Mouse (Mus musculus) adrenal gland, postnatal 10 days (tissue): ENCODE data around the gene Galc. TPM values are rescaled to one million over a fixed set of nuclear protein-coding genes. Genes with fewer than 3 reads are reported as not detected.
"Not testable (repeated sequence)": the region's sequence is repeated elsewhere in the genome, so short reads cannot be mapped to it uniquely, and the experiment has no call there.

ENCODE experiments used
- DNase-seq: peaks from one replicate; pipeline ENCODE4 v3.0.0; 2021; ENCODE audit warnings: mixed read lengths
- total RNA-seq, 2 experiments: library from RNA; stranded (reverse); gene quantifications; 2 replicates each; pipeline ENCODE4 v1.2.3; 2021

Galc gene
- total RNA-seq, 2 experiments from 2014 or later = 14.7 to 17.4 TPM

DNA sequence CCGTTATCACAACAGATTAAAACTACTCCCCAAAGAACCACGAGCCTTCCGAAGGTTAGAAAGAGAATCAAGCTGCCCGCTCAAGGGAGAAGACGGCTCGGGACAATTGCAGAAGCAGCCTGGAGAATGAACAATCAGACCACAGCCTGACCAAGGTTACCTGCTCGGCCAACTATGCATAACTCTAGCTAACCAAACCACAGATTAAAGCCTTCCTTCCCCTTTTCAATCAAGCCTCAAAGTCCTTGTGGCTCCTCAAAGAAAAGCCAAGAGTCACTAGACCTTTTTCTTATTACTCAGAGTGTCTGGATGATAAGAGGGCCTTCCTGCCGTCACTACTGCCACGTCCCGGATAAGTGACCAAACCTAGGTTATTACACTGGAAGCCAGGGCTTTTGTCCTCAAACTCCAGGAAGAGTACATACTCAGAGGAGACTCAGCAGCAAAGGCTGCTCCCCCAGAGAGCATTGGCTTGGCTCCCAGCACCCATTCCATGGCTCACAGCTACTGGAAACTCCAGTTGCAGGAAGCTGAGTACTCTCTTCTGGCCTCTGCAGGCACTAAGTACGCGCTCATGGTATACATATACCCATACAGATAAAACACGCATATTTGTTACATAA is 3.8 kb downstream of the Galc start:
- no peak for DNase-seq

DNA sequence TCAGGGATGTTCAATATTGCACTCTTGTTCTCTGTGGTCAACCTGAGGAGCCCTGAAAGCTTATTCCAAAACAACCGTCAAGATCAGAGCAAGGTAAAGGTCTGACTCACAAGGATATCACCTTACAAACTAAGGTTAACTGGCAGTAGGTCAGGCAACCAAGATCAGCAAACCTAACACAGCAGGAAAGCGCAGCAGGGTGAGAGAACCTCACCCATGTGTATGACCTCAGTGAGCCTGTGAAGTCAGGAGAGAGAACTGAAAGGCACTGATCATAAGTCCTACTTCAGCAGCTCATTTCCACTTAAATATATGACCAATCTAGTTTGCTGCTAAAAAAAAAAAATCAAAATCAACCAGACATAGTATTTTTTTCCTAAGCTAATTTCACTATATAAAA is 6.8 kb downstream of the Galc start:
- no peak for DNase-seq

DNA sequence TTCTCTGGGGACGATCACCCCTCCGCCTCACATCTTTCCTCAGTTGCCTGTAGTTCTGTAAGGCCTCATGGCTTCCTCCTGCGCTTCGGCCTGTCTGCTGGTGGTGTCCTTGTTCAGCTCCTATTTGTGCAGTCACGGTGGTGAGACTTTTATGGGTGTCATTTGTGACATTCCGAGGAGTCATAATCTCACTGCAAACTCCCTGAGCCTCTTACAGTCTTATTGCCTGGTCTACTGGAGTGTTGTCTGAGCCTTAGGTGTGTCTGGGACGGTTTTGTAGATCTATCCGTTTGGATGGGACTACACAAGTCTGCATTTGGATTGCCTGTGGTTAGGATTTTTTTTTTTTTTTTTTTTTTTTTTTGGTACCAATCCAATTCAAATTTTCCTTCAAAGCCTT is 8.9 kb downstream of the Galc start:
- DNase-seq = no peak

DNA sequence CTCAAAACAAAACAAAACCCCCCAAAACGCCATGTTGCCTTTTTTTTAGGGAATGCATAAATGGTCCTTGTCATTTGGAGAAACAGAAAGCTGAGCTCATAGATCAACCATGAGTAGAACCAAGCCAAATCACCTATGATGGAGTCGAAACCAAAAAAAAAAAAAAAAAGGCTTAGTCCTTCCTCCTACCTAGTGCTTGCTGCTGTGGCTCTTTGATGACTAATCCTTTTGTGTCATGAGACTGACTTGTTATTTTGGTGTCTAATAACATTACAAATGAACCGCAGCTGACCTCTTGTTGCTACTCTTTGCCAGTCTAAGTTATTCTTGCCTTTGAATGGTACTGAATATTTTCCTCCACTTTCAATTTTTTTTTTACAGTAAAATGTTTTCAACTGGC is 9.6 kb downstream of the Galc start:
- no peak for DNase-seq

DNA sequence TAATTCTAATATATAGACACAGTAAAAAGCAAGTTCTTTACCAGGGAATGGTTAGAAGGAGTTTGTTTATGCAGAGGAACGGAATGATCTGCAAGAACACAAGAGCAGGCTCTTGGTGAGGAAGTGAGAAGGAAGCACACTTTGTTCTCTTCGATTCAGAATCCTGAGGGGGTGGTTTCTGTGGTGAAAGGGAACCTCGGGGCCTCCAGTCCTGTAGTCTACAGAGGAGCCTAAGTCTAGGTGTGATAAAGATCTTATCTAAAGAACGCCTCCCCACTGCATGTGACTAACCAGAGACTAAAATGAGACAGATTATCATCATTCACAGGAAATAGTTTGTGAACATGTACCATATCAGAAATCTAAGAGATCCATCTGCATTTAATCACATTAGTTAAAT is 12.4 kb downstream of the Galc start:
- DNase-seq = no peak

DNA sequence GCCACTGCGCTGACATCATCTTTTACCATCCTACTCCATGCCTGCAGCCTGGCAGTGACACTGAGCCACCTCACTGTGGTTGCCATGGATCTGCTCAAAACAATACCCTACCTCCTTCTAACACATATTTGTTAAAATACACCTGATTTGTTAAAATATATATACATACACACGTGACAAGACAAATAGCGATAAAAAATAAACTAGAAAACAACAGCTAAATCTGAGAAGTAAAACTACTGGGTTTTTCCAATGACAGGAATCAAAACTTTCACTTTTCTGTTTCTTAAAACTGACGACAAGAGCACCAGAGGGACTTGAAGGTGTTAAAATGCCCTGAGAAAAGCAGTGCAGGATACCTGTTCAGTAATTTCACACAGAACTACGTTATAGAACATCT is 14.4 kb downstream of the Galc start:
- no peak for DNase-seq

DNA sequence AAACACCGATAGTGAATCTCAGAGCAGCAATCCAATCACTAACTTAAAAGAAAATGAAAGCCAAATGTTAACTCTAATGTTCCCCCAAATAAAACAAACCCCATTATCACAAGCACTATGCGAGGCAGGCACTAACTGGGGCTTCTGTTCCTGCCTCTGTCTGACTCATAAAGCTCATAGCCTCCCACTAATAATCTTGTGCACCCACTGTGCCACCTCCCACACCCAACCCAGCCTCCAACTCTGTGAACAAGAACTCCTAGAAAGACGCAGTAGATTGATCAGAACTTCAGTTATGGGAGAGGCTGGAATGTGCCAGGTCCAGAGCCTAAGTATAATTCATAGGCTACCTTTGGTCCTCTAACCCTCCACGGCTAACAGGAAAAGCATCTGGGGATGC is 15.1 kb downstream of the Galc start:
- DNase-seq = no peak

DNA sequence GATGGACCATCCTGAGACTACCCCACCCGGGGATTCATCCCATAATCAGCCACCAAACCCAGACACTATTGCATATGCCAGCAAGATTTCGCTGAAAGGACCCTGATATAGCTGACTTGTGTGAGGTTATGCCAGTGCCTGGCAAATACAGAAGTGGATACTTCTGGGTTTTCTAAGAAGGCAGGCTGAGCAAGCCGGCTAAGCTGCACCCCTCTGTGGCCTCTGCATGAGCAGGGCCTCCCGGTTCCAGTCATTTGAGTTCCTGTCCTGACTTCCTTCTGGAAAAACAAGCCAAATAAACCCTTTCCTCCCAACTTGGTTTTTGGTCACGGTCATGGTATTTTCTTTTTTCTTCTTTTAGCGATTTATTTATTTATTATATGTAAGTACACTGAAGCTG is 20.8 kb downstream of the Galc start:
- DNase-seq = not testable (repeated sequence)

DNA sequence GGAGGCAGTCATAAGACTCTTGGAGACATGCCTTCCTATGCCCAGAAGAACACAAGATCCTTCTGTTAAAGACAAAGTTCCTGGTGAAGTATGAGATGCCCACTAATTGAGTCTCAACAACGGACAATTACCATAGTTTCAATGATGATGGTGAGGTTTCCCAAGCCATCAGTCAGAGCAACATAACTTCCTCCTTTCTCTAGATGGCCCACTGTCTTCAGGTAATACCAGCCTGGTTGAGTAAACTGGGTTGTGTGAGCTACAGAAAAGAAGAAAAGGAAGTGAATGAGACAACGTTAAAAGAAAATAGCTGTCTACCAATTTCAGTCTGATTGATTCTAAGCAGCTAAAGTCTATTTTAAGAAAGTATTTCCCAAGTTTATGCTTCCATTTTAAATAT is 32.2 kb downstream of the Galc start:
- DNase-seq = no peak

DNA sequence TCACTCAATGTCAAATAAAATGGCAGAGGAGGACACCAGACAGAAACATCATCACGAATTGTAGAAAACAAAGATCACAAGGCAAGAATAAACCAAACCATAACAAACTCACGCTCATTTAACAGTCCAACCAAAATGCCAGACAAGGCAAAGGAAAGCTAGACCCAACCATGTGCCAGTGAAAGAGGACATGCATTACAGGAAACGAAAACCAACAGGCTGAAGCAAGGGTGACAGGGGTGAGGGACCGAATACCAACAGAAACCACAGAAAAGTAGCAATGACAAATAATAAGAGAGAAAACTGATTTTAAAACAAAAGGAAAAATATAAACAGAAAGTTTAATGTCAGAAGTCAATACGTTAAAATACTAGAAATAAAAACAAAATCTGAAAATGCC is 36.0 kb downstream of the Galc start:
- no peak for DNase-seq

DNA sequence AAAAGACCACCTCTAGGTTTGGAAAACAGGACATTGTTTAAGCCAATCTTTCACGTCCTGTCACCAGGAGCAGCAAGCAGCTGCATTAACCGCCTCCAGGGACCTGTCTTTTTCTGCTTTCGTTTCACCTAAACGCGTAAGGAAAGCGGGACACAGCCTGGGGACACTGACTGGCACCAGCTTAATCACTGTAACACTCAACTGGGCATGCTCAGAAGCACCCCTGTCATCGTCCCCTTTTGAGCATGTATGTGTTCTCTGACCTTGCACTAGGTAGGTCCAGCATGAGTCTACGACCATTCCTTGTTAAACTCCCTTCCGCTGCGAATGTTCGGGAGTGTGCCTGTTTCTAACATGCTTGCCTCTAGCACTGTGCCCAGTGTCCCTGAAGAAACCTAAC is 42.8 kb downstream of the Galc start:
- DNase-seq = no peak

DNA sequence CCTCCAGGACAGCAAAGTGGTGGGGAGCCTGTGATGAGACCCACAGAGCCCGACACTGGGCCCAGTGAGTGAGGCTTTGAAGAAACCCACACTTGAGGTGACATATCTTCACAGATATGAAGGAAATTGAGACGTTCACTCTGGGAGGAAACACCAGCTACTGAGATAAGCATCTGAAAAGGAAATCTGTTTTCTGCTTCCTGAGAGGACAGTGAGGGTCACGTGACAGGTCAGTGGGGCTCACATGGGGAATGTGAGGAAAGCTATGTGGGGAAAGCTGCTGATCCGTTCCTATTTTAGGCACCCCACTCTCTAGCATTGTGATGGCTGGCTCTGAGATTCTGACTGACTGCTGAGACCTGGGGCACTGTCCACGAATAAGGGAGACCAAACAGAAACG is 43.7 kb downstream of the Galc start:
- no peak for DNase-seq

DNA sequence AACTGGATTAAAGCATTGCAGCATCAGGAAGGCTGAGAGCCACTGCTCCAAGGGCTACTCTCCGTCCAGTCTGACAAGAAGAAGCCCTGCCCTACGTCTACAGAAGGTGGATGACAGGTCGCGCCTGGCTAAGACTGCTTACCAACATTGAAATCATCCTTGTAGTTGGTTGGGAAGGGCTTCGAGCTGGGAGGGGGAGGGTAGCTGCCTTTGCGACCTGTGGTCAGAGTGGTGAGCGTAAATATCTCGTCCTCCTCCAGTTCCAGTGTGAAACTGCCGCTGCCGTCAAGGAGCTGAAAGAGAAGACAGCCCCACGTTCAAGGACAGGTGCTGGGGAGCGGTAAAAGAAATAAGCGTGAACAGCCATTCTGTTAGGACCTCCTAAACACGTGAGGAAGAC is 45.1 kb downstream of the Galc start:
- DNase-seq = no peak

DNA sequence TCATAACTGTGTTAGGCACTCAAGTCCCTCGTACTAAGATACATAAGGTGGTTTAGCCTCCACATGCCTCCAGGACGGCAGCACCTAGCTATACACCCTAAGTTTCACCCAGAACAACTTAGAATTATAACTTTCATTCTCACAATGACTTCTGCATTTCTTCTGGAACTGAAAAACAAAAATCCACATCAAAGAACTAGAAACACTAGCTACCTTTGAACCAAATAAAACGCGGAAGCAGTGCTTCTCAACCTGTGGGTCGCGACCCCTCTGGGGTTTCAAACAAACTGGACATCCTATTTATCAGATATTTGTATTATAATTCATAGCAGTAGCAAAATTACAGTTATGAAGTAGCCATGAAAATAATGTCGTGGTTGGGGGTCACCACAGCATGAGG is 45.5 kb downstream of the Galc start:
- DNase-seq = no peak

DNA sequence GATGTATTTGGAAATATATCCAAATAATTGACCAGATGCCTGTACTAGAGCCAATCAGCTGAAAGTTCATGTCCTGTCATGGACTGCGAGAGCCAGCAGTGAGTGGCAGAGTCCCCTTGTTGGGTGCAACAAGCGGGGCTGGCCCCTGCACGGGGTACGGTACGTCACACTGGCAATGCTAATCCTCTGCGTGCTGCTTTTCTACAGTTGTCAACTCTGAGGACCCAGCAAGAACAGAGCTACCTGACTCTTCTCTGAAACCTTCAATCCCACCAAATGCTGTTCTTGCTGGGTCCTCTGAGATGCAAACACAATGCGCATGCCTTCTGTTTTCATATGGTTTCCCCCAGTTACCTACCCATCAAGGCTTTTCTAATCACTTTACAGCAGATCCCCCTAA is 45.9 kb downstream of the Galc start:
- no peak for DNase-seq

DNA sequence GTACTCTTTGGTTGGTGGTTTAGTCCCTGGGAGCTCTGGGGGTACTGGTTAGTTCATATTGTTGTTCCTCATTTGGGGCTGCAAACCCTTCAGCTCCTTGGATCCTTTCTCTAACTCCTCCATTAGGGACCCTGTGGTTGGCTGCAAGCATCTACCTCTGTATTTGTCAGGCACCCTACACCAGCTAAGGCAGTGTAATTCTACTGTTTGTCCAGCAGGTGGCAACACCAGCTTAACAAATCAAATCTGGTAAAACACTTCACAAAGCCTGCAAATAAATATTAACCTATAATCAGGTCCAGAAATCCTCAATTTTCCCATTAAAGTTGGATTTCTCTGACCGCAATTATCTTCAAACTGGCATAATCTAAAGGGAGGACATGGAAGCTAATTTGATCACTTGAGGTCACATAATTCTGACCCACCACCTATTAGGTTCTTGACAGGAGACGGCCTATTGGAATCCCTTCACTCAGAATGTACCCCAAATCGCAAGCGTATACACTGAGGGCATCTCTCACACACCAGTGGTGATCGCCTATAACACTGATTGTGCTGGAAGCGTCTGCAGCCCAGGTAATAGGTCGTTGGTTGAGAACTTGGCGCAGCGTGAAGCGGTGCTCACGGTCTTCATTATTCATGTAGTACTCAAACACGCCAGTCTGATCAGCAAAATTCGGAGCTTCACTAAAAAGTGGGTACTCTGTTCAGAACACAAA is 46.6 kb downstream of the Galc start:
- DNase-seq = peak; percentile 22

DNA sequence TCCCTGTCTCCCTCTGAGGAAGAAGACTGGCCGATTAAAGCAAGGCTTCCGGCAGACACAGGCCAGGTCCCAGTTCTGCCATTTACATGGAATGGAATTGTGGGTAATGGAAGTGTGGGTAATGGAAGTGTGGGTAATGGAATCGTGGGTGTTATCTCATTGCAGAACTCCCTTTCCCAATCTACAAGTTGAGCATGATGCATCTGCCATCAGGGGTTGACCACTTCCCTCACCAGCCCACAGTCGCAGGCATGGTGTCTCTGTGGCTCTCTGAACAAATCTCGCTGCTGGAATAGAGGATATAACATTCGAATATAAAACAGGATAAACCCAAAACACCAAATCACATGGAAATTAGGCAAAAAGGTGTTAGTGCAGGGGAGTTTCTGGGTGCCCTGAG is 48.8 kb downstream of the Galc start:
- no peak for DNase-seq

DNA sequence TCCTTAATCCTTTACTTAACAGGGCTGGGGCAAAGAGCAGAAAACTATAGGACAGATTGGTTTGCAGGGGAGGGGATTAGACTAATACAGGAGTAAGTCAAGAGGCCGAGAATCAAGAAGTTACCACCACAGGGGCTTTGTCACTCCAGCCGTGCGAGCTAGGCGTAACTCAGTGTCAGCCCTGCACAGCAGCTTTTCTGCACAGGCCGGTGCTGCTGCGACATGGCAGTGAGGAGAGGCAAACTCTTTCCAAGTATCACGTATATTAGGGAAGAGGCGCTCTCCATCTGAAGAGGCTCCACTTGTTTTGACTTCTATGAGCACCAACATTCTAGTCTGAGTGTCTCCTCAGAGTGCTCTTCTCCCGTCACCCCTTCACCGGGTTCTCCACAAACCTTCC is 51.2 kb downstream of the Galc start:
- DNase-seq = no peak

DNA sequence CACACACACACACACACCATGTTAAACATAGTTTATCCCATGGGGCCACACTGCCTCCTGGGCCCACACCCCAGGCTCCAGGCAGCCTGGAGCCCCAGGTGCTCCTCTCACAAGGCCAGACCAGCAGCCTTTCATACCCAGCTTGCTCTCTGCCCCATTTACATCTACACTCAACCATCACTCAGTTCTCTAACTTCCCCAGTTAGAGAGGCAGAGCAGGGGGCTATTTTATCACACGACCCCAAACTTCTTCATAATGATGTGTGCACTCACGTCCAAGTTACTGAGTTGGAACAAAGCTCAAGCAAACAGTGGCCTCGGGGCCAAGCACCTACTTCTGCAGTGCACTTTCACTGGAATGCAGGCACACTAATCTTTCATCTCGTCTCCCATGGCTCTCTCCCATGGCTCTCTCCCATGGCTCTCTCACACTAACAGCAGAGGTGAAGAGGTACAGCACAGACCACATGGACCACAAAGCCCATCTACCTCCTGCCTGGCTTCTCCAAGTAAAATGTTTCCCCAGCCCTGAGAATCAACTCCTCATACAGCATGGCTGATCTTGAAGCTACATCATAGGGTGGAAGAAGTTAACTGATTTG is 53.7 kb downstream of the Galc start:
- no peak for DNase-seq

DNA sequence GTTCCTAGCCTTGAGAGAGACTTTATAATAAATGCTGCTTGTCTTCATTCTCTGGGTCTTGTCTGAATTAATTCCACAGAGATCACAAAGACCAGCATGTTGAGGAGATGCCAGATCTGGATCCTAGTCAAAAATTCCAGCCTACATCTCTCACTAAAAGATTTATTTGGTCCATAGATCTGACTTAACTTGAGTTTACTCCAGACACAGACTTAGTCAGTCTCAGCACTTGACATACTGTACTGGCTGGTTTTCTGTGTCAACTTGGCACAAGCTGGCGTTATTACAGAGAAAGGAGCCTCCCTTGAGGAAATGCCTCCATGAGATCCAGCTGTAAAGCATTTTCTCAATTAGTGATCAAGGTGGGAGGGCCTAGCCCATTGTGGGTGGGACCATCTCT is 61.9 kb downstream of the Galc start:
- DNase-seq = no peak

DNA sequence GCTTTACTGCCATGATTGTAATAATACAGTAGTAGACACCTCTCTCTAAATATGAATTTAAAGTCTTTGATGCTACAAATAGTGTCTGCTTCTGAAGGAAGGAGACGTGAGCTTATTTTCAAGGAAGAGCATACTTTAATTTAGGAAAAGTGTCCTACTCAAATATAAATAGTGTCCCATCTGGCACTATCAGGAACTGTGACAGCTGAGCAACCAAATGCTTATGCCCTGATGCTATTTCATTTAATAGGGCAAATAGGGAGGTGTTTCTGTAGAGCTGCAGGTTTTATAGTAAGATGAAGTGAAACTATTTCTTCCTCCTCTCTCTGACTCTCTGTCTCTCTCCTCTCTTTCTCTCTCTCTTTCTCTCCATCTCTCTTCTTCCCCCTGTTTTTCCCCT is 69.1 kb downstream of the Galc start:
- no peak for DNase-seq

DNA sequence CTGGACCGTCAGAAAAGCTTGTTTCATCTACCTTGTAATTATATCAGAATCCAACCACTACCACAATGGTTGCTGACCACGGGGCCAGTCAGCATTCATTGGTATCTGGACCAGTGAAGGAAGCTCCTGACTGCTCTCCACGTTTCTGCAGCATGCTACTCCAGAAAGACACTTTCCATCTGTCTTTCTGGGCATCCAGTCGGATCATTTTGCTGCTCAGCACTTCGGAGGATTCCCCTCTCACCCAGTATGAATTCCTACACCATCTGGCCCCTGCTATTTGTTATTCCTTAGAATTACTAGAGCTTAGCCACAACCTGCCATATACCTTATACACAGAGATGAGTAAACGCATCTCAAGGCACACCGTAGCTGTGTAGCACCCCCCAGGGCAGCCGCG is 70.2 kb downstream of the Galc start:
- no peak for DNase-seq

DNA sequence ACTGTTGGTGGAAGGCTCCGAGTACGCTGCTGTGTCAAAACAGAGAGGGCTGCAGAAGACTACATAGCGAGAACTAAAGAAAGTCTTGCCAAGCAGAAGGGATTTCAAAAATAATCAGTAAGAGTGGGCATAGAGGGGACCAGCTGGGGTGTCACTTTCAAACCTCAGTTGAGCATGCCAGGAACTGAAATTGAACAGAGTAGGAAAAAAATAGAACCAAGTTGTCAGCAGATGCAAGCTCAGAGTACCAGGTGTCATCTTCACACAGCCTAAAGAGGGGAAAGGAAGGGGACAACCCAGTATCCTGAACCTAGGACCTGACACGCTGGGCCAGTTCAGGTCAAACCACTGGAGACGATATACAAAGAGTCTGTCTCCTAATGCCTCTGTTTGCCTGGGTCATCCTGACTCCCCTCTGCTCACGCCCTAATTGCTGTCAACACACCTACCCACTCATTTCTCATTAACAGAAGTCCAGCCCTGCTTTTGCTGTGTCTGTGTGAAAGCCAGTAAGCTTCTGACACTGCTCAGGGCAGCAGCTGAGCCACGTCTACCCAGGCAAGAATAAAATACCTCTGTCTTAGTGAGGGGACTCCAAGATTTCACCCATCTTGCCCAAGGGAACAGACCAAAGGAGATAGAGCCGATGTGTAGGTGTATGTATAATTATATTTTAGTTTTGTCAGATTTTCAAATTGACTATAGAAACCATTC is 71.9 kb downstream of the Galc start:
- DNase-seq = no peak

DNA sequence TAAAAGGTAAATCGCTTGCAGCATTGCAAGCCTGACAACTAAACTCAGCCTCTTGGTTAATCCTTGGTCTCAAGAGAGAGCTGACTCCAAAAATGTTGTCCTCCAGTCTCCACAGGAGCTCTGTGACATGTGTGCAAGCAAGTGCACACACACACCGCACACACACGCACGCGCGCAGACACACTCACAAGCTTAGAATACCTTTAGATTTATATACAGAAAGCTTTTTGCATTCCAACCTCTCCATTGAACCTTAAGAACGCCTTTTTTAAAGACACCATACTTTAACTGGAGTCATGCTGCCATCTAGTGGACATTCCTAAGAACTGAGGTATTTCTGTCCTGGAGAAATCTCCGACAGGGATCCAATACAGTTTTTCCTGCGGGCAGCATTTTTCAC is 77.5 kb downstream of the Galc start:
- DNase-seq = peak; percentile 27
